Mouse (Mus musculus) retina, embryonic 14.5 days (tissue): ENCODE results near the gene Tmem185b.
A peak's percentile ranks its signal among the peaks of the same experiment; 100 is the strongest.

Experiments
- DNase-seq: peaks from one replicate; pipeline ENCODE4 v3.0.0-alpha.2; 2015; ENCODE audit warnings: low spot score

The Tmem185b gene

DNA sequence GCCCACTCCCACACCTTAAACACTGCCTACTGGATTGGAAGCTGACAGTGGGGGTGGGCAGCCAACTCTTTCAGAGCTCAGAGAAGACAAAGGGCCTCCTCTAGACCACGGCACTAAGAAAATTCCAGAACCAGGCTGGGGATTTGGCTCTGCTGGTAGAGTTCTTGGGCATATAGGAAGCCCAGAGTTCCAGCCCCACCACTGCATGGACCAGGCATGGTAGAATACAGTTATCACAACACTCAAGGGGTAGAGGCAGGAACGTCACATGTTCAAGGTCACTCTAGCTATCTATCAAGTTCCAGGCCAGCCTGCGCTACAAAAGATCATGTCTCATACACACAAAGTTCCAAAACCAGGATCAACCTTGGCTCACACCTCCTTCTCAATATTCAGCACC is 22.8 kb upstream of the Tmem185b start:
- no peak for DNase-seq

DNA sequence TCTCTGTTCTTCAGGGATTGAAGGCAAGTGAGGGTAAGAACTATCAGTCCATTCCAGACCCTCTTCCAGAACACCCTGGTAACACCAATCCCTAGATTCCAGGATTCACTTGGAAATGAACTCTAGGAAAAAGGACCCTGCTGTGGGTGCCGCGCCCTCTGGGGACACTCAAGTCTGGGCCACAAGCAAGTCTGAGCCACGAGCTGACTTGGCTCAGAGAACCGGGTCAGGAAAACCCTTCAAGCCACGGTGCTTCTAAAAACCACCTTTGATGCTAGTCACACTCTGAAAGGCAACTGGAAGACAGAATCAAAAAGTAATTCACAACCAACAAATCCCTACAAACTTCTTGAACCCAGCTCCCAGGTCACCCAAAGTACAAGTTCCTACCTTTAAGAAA is 22.2 kb upstream of the Tmem185b start:
- no peak for DNase-seq

DNA sequence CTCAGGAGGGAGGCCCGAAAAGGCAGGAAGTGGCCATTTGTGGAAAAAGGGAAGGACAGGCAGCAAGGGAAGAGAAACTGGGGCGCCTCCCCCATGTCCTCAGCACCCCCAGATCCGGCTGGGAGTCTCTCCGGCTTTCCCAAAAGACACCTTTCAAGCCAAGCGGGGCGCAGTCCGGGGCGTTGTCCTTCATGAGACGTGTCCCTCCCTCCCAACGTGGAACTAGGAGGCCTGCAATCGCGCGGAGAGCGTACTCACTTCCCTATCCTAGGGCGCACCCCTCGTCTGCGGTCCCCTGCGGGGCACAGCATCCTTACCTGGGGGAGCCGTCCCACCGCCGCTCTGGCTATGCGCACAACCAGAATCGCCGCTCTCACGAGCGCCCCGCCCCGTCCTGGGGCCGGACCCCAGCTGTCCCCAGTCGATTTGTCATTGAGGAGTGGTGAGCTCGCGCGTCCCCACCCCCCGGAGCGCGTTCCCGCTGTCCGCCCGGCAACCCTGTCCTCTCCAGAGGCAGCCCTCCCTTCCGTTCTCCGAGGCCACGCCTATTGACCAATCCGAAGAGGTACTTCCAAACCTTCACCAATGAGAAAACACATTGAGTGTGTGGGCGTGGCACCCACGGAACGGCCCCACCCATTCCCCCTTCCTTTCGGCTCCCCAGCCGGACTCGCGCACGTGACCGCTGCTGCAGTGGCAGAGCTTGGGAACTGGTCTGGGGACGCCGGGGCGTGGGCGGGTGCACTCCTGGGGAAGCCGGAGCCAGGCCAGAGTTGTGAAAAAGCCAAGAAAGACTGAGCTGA is 21.5 kb upstream of the Tmem185b start, which contains the start of gene Ralb:
Gene Ralb (minus strand): TSS at position 535 of the 803 bp plus-strand sequence.
- DNase-seq, result peak; percentile 95

DNA sequence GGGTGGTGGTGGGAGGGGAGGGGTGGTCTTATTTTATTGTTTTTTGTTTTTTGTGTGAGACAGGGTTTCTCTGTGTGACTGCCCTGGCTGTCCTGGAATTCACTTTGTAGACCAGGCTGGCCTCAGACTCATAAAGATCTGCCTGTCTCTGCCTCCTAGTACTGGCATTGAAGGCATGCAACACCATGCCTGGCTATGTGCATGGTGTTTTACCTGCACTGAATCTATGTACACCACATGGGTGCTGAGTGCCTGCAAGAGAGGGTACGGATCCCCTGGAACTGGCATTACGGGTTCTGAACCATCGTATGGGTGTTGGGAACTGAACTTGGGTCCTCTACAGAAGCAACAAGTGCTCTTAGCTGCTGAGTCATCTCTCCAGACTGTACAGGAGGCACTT is 20.0 kb upstream of the Tmem185b start:
- no peak for DNase-seq

DNA sequence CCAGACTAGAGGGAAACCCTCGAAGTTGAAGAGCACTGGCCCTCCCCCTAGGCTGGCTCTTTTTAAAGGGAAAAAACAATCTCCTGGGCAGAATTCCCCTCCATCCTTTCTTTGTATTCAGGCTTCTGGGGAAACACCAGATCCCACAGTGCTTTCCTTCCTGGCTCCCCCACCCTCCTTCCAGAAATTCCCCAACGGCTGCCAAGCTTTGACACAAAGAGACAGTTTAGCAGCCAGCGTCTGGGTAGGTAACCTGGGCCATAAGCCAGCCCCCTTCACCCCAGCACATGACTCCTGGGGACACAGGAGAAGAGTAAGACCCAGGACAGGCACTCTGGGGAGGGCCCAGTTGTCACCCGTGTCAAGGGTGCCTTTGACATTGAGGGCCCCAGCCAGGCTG is 17.4 kb upstream of the Tmem185b start:
- no peak for DNase-seq

DNA sequence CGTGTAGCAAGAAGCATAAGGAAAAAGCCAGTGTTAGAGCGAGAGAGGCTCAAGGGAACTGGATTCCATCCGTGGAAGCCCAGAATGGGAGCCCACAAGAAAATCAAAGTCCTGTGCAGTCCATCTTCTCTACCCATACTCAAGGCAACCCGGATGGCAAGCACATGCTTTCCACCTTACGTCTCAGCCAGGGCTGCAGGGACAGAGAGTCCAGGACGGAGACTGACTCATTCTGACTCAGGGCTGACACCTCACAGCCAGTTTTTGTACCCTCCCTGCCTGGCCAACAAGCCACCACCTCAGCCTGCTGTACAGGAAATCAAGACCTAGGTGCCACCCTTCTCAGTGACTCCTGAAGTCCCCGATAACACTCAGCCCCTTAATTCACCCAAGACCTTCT is 16.5 kb upstream of the Tmem185b start:
- no peak for DNase-seq

DNA sequence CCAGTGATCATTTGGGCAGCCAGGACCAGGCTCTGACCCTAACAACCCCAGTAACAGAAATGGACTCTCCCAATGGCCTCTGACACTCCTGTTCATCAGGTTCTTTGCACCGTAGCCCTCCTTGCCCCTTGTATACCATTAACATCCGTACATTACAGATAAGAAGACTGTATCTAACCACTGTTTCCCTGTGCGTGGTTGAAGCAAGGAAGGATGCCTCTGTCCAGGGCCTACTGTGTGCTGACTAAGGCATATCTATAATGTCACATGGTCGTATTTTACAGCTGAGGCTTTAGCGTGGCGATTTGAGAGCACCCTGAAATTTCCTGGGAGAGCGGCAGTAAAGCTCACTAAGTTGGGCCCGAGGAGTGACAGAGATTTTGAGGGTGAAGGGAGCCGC is 15.6 kb upstream of the Tmem185b start:
- no peak for DNase-seq

DNA sequence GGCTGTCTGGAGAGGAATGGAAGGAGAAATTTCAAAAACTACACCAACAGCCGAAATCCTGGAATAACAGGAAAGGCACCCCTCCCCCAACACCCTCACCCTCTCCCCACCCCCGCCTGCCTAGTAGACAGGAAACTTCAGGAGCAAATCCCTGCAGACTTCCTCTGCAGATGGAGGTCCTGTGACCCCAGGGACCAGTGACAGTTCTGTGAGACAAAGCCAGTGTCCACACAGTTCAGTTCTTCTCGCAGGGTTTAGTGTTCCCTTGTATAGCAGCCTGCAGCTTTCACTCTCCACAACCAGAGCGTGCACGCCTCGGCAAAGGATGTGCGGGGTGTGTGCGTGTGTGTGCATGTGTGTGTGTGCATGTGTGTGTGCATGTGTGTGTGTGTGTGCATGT is 15.1 kb upstream of the Tmem185b start:
- no peak for DNase-seq

DNA sequence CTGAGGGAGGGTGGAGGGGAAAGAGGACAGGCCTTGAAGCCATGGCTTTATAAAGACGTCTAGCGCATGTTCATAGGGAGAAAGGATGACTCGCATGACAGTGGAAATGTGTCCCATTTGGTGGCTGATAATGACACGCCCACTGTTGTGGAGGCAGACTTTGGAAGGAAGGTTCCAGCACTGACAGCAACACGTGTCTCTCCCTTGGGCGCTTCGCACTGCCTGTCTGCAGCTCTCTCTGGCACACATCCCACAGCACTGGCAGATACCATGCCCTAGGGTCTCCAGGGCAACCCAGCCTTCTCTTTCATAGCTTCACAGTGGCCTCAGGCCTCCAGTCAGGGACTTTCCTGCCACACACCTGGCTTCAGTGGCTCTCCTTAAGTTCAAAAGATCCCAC is 7.9 kb upstream of the Tmem185b start:
- DNase-seq, result no peak

DNA sequence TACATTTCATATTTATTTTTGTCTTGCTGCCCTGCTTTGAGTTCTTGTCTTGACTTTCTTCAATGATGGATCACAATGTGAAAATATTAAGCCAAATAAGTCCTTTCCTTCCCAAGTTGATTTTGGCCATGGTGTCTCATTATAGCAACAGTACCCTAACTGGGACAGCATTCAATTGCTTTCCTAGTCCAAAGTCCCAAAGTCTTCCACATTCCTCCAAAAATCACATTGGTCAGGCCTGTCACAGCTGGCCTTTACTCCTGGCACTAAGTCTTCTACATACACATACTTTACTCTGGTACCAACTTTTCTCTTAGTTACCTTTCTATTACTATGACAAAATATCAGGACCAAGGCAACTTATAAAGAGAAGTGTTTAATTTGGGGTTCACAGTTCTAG is 7.2 kb upstream of the Tmem185b start:
- no peak for DNase-seq

DNA sequence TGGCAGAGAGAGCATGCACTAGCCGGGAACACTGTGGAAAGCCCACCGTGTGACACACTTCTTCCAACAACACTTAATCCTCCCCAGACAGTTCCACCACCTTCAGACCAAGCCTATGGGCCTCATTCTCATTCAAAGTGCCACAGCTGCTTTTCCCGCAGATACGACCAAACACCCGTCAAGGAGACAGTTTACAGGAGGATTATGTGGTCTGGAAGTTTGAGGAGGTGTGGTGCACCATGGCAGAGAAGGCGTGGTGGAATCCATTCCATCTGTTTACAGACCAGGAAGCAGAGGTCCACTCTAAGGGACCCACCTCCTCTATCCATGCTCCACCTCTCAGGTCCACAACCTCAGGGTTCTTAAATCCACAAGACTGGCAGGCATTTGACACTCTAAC is 6.7 kb upstream of the Tmem185b start:
- DNase-seq, result no peak

DNA sequence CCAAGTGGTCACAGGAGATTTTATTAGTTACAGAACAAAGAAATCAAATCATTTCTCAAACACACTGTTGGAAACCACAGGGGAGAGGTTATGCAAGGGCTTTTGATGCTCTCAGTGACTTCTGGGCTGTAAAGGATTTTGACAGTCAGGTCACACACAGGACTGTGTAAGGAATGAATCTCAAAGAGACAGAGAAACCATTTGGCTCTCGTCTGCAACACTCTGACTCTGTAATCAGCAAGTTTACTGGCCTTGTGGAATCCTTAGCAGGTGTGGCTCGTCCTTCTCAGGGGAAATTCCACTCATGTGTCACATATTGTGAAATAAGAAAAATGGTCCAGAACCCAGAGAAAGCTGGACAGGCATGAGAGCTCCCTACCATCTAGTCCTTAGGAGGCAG is 4.9 kb upstream of the Tmem185b start:
- DNase-seq, result no peak

DNA sequence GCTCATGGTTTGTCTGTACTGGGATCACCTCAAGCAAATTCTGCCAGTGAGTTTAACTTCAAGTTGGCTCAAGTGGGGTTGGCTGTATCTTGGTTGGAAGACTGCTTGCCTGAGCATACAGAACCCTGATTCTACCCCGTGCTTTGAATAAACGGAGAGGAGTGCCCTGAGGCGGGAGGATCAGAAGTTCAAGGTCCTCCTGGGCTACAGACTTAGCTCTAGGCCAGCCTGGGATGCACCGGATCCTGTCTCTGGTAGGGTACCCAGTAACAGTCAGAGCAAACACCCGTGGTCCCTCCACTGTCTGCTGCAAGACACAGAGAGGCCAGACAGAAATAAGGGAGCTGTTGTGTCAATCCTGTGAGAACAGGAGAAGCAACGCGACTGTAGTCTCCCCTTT is 4.3 kb upstream of the Tmem185b start:
- no peak for DNase-seq

DNA sequence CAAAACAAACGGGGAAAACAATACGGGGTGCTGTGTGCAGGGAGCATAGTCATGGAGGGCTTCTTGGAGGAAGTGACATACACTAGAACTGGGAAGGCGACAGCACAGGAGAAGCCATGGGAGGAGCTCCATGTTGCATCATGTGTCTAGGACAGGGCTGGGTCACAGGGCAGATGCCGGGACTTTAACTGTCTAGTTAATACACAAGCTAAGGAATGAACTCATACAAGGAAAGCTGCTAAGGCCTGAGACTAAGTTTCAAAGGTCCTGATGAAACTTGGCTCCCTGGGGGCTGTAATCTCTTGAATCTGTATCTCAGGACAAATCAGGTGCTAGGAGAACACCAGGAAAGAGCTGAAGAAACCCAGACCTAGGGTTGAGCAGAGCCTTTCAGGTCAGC is 3.2 kb upstream of the Tmem185b start:
- no peak for DNase-seq

DNA sequence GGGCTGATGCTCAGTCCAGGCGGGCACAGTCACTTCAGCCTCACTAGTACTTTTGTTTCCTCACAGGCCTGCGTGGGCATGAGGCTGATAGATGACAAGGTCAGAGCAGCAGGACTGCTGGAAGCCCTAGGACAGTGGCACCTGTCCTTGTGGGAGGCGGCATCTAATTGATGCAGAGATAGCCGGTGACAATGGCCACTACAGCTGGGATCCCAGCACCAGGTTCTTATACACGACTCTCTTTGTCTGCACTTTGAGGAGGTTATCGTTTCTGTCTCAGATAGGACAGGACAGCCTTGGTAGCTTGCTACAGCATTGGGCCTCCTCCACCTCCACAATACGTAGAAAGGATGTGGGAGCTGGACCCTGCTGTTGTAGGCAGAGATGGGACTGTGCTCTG is 2.6 kb upstream of the Tmem185b start:
- no peak for DNase-seq

DNA sequence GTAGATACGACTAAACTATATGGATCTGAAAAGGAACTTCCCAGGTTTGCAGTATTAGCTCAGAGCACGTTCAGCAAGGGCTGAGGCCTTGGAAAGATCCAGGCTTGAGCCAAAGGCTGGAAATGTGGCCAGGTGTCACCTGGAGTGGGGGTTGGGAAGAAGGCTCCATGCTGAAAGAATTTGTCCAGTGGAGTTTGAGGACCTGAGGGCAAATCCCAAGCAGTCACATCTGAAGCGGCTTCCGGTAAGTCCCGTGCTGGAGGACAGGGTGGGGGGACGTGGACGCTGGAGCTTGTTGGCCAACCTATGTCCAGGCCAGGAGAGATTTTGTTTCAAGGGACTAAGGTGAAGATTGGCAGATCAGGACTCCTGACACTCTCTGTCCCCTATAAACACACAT is 2.1 kb upstream of the Tmem185b start:
- DNase-seq, result no peak

DNA sequence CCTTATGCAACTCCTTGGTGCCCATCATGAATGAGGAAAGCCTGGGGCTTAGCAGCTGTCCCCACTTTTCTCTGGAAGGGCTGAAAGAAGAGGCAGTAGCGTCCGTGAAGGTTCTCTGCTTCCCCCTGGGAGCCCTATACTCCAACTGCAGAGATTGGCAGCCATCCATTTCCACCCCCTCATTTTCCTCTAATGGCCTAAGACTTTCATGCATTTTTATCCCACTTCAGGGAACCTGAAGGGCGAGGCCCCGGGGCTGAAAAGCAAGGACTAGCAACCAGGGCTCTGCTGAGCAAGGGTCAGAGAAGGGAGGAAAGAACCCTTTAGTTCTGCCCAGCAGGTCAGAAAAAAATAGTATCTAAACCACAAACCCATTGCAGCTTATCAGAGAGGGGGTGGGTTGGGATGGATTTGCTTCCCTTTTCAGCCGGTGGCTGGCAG is 936 bp upstream of the Tmem185b start:
- no peak for DNase-seq

DNA sequence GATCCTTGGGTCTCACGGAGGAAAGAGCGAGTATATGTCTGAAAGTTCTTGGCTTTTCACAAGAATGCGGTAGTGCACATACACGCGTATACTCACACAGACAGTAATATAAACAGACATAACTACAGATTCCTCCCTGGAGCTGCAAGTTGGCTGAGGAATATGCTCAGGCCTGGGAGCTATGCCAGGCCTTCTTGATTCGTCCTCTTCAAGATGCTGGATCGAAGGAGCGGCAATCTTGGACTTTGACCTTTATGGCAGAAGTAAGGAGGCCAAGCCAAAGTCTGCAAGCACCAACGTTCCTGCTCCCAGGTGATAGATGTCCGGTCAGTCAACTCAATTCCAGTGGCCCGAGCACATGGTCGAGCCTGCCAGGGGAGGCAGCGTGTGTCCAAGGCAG is 5.0 kb downstream of the Tmem185b start:
- no peak for DNase-seq

DNA sequence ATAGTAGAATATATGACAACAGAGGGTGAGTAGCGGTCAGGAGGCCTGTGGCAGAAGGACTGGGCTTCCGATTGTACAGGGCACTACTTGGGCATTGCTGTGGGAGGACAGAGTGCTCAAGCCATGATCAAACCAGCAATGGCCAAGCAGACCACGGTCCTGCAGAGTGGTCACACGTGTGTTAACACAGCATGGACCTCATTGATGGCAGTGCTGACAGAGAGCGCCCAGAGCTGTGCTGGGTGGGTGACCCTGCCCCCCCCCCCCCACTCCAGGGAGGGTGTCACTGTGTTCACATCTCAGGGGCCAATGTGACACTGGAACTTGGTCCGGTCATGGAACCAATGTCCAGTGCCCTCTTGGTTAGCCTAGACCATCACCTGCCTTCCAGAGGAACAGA is 6.2 kb downstream of the Tmem185b start:
- DNase-seq, result no peak

DNA sequence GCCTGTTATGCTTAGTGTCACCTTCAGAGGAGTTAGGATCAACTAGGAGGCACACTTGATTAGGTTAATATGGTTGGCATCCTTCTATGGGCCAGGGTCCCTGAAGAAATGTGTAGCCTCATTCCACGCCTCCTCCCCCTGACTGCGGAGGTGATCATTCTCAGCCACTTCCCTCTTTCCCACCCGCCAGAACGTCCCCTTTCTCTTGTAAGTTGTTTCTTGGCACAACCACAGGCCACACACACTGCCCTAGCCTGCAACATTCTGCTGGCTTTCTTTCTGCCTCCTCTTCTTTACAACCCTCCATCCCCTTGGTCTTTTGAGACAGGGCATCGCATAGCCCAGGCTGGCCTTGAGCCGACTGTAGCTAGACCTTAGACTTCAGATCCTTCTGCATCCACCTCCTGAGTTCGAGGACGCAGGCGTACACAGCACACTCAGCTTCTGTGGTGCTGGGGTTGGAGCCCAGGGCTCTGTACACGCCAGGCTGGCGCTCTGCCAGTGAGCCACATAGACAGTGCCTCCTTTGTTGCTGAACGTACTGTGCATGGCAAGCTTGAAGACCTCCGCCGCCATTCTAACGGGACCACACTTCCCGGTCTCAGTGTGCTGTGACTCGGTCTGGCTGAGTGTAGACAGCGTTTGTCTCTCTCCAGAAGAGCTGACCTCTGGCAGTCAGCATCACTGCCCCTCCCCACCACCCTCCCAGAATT is 7.3 kb downstream of the Tmem185b start:
- no peak for DNase-seq

DNA sequence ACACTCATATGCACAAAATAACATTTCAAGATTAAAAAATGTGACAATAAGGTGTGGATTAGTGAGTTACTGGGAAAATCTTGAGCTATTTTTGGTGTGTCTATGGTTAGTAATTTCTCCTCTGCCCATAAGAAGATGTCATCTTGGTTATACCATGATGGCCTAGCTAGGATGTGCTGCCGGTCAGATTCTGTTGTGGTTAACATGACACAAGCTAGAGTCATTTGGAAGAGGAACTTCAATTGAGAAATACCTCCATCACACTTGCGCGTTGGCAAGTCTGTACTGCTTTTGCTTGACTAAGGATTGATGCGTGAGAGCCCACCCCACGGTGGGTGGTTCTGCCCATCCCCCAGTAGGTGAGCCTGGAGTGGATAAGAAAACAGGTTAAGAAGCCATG is 8.4 kb downstream of the Tmem185b start:
- DNase-seq, result no peak

DNA sequence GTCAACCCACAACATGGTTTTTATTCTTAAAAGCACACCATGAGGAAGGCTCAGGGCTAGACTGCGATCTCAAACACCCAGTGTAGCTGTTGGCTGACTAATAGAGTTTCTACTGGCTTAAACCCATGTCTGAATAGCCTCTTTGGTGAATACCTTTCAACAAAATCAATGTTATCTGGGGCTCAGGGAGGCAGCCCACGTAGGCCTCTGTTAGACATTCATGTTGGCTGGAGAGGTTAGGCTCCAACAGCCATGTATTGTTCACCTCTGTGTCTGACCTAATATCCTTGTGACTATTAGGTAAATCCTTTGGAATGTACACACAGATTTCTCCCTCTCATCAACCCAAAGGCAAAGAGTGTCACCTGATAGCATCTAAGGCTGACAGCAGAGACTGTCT is 10.2 kb downstream of the Tmem185b start:
- DNase-seq, result no peak

DNA sequence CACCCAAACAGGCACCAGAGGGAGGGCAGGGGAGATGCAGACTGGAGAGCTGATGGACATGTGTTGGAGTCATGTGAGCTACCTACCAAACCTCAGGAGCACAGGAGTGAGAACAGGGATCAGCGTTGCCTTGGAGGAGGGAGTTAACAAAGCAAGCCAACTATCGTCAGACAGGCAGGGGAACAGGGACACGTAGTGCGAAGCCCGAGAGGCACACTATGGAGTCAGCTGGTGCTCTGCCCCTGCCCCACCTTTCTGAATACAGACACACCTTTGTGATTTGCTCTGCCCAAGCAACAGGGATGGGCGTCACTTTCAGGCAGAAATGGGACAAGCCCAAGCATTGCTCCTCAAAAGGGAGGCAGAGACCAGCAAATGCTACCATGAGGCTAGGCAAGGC is 11.7 kb downstream of the Tmem185b start:
- DNase-seq, result no peak

DNA sequence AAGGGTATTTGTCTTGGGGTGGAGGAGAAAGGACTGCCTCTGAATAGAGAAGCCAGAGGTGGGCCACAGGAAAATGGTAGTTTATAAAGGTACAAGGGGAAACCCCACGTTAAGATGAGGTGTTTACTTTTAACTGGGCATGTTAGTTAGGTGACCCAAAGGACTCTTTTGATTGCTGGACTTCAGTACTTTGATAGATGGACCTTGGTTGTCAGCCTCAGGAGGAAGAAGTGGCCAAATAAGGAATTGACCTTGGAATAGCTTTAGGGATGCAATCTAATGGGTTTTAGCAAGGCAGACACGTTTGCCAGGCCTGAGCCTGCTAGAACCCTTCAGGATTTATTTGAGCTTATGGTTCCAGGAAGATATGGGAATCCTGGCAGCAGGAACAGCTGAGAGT is 13.3 kb downstream of the Tmem185b start:
- DNase-seq, result no peak
